Mouse (Mus musculus) yolk sac, embryonic 10.5 days (tissue): ENCODE measurements around the gene Gm28043.

Experiments
- DNase-seq: peaks from one replicate; pipeline ENCODE4 v3.0.0-alpha.2; 2017; ENCODE audit warnings: low spot score

Gene Gm28043

DNA sequence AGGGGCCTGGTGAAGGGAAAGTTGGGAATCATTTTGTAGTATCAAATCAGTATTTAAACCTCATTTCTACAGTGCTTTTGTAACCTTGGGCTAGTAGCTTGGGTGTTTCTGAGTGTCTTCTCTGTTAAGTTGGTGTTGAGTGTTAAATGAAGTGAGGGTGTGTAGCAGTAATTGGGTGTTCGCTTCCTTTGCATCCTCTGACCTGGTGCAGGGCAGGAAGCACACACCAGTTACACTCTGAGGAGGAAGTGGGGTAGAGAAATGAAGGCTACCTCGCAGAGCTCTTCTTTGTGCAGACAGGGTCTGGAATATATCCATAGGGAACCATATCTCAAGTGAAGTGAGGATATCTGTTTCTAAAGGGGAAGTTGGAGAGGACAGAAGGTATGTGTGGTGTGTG is 66.2 kb downstream of the Gm28043 start:
- no peak for DNase-seq

DNA sequence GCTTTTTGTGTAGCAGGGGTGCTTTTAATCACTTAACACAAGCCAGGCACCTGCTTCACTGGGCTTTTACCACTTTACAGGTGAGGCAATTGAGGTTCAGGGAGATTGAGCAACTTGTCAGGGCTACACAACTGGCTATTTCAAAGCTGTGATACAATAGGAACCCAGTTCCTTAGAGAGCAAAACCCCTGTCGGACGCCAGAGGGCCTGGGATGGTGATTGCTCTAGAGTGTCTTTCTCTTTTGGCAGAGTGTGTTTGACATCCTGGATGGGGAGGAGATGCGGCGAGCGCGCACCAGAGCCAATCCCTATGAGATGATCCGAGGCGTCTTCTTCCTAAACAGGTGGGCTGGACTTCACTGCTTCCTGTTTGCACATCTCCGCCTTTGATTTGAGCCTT is 67.0 kb downstream of the Gm28043 start:
- DNase-seq: no peak

DNA sequence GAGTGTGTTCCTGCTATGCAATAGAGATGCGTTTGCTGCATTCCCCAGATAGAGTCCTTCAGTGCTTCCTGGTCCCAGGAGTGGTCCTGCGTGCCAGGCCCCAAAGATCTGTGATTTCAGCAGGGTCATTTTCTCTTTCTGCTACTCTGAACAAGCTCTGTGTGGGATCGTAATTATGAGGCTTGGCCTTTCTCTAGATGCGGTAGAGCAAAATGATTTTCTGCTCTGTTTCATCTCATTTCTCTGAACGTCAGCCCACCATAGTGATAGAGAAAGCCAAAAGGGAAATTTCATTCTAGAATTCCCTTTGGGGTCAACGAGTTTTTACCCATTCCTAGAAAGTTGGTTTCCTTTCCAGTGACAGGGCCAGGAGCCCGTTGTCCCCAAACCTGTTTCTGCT is 67.6 kb downstream of the Gm28043 start:
- DNase-seq: no peak

DNA sequence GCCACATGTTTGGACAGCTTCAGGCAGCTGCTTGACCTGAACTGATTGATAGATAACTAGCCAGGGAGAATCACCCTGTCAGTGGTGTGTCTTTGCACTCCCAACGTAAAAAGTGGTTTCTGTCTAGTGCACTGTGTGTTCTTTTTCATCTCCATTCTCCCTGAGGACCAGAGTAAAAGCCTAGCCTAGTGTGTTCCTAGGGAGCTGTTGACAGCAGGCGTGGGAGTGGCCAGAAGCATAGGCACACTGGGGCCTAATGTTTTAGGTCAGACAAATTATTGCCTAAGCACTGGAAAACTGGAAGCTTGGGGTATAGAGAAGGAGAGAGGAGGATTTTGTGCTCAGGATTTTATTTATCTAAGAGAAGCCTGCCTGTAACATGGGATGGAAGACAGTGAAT is 68.5 kb downstream of the Gm28043 start:
- no peak for DNase-seq

DNA sequence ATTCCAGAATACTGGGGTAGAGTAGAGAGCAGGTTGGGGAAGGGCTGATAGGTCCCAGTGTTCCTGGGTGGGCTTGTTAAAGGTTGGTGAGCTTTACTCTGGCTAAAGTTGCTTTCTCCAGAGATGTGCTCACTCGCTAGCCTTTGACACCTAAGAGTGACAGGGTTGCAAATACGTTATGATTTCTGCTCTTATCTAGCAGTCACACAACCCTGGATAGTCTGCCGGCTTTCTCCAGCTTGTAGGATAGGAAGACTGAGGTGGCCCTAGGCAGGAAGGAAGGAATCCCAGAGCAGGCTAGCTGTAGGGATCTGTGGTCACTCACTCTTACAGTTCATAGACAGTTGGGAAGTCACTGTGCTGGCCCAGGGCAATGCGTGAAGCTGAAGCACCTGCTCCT is 69.6 kb downstream of the Gm28043 start:
- no peak for DNase-seq

DNA sequence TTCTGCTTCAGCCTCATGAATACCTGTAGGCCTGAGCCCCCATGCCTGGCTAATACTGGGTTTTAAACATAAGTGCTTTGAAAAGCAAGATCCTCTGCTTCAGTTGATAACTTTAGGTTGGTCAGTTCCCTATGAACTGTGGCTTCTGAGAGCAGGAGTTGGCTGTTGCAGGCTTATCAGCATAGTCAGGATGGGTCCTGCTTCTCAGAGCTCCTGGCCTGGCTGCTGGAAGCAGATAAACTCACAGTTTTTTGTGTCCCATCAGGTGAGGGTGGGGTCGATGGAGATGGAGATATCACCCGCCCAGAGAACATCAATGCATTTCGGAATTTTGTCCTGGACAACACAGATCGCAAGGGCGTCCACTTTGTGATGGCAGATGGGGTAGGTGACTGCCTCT is 72.1 kb downstream of the Gm28043 start:
- DNase-seq: no peak

DNA sequence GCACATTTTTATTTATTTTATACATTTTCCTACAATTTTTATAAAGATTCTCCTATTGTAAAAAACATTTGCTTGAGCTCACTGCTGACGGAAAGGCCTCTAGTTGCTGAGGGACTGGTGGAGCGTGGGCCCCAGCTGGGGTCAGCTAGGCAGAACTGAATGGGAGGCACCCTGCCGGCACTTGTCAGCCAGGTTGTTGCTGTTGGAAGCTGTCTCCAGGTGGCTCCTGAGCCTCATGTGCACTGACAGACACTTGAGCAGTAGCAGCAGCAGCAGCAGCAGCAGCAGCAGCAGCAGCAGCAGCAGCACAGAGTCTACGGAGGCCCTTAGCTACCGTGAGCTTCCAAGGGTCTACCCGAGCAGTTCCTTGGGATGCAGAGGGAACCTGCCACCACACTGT is 72.7 kb downstream of the Gm28043 start:
- no peak for DNase-seq

DNA sequence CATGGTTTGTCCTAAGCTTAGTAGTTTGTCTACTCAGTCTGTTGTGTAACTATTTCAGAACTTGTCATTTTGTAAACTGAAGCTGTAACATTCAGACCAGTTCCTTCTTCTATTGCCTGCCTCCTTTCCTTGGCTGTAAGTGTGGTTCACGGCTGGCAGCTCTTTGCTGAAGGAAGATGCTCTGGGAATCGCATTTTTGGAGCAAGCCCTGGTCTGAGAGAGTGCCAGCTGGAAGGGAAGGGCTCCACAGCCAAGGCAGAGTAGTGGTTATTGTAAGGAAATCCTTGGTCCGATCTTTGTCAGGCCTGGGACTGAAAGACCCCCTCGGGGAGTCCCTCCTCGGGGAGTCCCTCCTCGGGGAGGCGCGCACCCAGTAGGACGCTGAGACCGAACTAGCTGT is 73.9 kb downstream of the Gm28043 start:
- no peak for DNase-seq

DNA sequence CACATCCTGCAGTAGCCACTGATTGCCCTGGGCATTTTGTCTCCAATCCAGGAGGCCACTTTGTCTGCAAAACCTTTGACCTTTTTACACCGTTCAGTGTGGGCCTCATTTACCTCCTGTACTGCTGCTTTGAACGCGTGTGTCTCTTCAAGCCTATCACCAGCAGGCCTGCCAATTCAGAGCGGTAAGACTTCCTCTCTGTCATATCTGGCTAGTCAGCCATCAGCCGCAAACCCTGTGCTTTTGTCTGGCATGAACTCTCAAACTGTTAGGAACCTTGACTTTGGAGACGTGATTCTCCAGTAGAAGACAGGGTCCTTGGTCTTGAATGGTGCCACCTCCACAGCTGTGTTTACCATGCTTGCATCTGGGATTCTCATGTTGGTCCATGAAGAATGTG is 75.6 kb downstream of the Gm28043 start:
- DNase-seq: no peak

DNA sequence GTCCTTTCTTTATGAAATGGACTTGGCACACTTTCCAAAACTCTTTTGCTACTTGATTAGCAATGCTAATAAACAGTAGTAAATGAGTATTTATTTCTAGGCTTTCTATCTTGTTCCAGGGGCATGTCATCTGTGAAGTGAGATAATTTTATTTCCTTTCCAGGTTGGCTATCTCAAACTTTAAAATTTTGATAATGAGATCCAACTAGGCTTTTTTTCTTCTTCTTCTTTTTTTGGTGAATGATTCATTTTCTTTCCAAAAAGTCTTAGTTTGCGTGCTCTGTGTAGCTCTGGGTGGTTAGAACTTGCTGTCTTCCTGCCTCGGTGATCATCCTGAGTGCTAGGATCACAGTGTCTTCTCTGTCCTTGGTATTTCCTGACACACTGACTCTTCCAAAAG is 78.2 kb downstream of the Gm28043 start:
- no peak for DNase-seq

DNA sequence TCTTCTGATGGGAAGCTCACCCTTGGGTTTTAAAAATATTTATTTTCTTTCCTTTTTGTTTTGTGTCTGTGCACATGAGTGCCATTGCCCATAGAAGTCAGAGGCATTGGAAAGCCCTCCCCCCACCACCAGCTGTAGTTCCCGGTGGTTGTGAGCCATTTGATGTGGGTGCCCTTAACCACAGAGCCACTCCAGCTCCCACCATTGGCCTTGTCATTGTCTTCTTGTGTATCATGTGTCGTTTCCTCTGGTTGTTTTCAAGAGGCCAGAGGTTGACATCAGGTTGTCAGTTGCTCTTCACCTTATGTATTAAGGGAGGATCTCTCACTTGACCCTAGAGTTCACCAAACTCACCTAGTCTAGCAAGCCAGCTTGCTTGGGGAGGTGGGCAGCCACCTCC is 78.9 kb downstream of the Gm28043 start:
- no peak for DNase-seq

DNA sequence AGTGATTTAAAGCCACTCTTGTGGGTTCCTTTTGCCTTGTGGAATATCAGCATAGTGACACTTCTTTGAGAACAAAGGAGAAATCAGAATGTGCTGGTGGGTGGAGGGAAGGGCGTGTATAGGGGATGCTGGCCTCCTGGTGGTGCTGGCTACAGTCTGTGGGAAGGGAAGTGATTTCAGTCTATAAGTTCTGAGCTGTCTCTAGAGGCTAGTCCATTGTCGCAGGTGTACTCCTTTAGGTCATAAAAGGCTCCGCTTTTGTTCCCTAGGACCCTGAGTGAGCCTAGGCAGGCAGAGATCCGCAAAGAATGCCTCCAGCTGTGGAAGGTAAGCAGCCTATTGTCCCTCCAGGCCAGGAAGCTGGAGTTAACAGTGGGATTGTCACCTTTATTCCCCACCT is 79.8 kb downstream of the Gm28043 start:
- DNase-seq: no peak

DNA sequence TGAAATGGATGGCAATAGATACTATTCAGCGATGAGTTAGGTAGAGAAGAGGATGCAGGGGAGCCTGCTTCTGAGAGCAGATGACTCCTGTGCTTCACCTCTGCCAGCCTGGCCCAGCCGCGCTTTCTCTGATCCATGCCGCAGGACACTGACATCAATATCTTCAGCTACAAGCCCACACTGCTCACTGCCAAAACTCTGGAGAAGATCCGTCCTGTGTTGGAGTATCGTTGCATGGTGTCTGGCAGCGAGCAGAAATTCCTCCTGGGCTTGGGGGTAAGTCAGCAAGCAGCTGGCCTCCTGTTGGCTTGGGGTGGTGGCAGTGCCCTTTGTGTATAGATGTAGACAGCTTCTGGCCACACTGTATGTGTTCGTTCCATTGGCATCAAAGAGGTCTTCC is 82.3 kb downstream of the Gm28043 start:
- DNase-seq: no peak

DNA sequence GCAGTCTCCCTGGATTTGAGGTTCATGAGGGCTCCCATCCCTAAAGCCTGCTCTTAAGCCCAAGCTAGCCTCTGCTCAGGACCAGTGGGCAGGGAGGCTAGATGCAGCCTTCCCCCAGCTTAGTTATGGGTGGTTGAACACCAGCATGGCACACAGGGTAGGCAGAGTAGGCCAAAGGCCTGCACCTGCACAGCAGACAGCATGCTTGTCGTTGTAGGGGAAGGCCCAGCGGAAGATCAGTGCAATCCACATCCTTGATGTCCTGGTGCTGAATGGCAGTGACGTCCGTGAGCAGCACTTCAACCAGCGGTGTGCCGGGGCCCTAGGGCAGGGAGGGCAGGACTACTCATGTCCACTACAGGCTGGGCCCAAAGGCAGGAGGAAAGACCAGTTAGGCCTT is 83.7 kb downstream of the Gm28043 start:
- DNase-seq: no peak

DNA sequence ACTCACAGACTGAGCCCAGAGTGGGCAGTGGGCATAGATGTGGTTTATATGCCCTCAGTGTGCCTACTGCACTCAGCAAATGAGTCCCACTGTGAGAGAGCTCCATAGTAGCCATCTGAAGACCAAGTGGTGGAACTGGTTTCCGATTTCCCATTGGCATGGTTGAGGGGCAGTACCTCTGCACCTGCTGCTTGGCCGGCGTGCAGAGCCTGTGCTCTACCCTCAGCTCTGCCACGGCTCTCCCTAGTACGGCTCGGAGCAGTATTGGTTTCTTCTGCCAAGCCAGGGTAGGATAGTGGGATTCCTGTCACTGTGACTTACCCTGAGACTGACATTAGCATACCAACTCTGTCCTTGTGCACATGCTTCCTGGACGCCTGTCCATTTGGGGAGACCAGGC is 85.9 kb downstream of the Gm28043 start:
- no peak for DNase-seq

DNA sequence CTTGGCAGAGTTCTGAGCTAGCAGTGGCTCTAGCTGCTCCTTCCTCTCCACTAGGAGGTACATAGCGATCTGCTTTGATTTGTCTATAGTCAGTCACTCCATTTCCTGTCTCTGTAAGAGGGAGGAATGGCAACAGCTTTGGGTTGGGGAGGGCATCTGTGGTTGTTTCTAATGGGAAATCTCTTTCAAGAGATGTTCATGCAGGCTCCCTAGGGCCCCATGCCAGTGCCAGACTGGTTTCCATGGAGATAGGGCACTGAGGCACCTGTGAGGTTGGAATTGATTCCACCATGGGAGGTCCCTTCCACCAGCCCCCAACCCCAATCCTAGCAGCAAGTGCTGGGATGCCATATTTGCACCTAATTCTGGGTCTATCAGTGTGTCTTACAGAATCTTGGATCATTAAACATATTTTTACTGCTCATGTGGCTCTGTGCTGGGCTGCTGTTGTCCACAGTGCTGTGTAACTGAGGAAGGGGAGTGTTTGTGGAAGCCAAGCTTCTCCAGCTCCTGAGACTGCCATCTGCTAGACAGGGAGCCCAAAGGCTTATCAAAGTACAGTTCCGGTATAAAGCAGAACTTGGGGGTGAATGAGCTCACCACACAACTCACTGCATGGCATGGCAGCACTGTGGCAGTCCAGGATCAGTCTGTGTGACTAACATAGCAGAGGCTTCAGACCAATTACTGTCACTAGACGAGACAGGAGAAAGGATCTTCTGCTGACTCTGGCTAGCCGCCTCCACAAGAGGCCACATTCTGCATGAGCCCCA is 88.4 kb downstream of the Gm28043 start:
- no peak for DNase-seq

DNA sequence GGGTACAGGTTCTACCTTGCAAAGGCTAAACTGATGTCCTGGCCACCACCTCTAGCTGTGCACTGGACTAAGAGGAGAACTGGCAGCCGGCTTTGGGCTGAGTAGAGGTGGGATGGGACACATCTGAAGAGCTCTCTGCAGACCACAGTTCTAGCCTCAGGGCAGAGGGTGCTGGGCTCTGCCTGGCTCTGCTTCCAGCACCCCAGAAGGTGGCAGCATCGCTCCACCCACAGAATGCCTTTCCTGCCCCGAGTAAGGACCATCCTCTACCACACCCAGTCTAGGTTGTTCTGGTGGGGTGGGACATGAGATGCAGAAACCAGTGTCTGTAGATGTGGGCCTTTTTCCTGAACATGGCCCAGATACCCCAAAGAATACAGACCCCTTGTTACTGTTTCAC is 90.1 kb downstream of the Gm28043 start:
- DNase-seq: no peak

DNA sequence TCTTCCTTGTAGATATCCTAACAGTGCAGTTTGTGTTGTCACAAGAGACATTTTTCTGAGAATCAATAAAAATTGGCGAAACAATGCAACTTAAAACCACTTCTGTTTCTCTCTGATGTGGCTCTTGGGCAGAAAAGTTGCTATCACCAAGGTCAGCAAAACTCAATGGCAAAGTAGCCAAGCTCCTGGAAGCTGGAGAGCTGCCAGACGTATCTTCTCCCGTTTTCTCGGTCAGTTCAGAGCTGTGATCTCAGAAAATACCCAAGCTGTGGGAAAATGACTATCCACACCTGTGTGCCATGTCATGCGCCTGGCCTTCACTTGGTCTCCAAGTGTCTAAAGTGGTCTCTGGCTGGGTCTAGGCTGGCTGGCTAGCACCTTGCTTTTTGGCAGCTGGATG is 91.2 kb downstream of the Gm28043 start:
- DNase-seq: no peak

DNA sequence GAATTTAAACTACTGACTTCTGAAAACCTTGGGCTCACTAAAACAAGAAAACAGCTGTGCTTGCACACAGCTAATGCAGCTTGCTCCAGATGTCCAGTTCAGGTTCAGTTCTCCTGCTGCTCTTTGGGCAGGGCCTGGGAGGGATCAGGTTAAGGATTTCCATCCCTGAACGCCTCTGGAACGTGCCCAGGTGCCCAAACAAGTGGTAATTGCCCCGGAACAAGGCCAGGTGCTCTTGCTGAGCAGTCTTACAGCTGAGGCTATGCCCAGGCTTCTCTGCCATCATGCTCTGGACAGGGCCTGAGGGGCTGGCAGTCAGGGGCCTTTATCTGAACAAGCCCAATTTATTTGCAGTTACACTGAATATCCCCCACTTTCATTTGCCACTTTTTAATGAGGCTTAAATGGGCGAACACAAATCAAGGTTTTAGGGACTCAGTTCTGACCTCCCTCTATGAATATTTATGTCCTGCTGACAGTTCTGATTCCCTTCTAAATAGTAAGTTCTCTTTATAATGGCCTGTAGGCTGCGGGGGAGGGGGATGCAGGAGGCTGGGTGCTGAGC is 92.4 kb downstream of the Gm28043 start:
- no peak for DNase-seq

DNA sequence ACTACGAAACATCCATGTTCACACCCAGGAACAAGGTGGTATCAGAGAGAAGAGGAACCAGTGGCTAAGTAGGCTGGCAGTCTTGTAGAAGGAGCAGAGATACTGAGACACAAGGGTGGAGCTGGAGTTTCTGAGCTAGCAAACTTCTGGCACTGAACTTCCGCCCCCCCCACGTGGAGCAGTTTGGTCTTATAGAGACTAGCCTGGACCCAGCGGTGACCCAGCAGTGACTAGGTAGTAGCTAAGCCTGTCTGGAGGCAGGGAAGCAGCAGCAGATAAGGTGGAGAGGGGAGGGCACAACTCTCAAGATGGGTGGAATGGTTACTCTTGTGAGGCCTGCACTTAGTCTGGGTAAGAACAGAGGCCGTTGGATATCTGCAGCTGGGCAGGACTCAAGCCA is 94.1 kb downstream of the Gm28043 start:
- no peak for DNase-seq

DNA sequence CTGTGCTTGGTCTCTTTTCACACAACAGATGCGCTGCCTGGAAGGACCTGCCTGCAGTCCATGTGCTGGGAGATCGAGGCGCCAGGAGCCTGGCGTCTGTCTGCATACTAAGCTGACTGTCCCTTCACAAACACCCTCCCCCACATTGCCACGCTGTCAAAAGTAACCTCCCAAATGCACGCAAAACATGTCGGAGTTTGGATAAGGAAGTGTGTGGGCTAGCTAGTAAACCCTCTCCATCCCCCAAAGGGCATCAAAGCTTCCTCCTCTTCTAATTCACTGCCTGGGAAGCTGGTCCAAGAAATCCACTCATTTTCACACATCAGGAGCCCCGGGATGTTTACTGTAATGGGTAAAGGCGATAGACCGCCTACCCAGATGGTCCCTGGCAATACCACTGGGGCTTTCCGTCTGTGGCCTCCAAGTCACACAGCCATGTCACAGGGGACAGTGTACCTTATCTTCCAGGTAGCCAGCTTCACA is 95.9 kb downstream of the Gm28043 start:
- no peak for DNase-seq

DNA sequence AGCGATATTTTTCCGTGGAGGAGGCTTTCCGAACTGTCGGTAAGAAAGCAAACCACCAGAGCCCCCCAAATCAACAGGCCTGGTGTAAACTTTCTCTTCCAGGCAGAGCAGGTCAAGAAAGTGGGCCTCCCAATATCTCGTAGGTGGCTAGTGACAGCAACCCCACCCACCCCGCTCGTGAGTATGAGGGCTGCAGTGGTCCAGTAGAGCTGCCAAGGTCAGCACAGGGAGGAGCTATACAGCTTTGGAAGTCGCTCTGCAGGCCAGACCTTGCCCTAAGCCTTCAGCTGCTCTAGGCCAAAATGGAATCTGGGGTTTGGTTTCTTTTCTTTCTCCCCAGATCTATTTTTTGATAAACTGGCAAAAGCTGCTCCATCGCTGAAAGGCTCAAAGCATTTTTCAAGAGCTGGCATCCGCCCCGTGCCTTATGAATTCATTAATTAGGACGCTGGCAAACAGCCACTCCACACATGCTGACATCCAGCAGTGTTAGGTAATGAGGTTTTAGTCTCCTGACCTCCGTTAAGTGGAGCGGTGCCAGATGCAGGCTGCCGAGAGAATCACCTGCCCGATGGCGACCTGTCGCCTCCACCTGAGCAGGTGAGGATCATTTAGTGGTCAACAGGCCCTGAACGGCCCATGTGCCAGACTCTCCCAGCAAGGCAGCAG is 96.5 kb downstream of the Gm28043 start:
- no peak for DNase-seq

DNA sequence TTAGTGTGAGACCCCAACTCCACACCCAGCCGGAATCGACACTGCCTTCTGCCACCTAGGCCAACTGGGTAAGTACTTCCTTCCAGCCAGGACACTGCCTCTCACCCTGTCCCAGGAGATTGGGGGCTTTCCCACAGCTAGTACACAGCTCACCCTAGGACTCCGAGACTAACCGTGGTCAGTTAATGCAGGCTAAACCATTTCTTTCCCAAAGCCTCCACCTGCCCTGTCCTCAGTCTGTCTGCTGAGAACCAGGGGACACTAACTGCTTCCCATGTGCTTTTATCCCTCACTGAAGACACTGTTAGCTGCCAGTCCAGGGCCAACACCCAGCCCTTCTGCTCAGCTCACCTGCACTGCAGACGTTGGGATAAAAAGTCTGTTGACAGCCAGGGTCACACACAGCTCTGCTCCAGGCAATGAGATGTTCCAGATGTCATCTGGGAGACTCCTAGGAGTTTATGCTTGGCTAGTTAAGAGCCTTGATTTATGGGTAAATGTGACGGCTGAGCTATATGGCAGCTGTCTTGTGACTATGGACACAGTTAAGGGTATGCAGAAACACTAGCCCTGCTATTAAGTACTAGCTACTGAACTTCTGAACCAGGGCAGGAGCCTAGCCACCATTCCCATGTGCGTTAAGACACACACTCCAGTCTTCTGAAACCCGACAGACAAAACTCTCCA is 97.2 kb downstream of the Gm28043 start:
- DNase-seq: no peak
